Mouse (Mus musculus): ENCODE measurements around the gene Ino80e.
A peak's percentile ranks its signal among the peaks of the same experiment; 100 is the strongest.

The Ino80e gene

GRCm38 (mm10) chr7:126855641-126856040, 6.5 kb downstream of the Ino80e start:
- DNase-seq (ENCODE audit: low spot score) = no peak

DNA sequence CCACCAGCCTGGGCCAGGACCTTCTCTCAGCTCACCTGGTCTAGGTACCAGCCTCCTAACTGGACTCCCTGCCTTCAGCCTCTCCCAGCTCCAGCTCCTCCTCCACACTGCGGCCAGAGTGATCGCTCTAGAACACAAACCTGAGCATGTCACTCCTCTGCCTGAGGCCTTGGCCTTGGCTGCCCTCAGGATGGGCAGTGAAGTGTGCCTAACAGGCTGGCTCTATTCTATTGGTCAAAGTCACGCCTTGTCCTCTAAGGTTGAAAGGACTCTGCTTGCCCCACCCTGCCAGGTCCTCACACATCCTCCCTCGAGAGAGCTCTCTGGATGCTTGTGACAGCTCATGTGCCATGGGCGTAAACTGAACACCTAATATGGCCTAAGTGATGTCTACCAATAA, 8.7 kb downstream of the Ino80e start:
- no peak for DNase-seq (ENCODE audit: low spot score)

- DNase-seq (ENCODE audit: low spot score) = no peak
Observed at GRCm38 (mm10) chr7:126851192-126851591, 11.0 kb downstream of the Ino80e start.

GRCm38 (mm10) chr7:126850161-126850560, 12.0 kb downstream of the Ino80e start:
- DNase-seq (ENCODE audit: low spot score) = no peak

DNA sequence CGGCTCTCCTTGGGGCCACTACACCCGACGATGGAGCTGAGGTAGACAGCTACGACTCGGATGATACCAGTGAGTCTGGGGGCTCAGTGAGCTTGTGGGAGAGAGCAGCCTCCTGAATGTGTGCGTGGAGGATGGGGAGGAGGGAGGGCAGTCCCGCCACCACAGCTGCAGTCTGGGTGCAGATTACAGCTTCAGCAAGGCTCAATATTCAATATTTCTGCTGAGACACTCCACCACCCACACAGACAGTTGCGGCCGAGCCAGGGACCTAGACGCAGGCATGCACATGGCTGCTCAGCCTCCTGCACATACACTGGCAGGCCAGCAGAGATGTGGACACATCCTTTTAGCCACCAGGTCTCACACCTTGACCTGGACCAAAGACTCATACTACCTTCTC, 13.4 kb downstream of the Ino80e start:
- no peak for DNase-seq (ENCODE audit: low spot score)

- peak; percentile 74 for DNase-seq (ENCODE audit: low spot score)
Observed at GRCm38 (mm10) chr7:126847421-126848398, 14.5 kb downstream of the Ino80e start.

- DNase-seq (ENCODE audit: low spot score) = no peak
Observed at GRCm38 (mm10) chr7:126847116-126847420, 15.1 kb downstream of the Ino80e start, which contains the start of gene Doc2a. Gene Doc2a, plus strand, starts transcription at chr7:126847416.

- no peak for DNase-seq (ENCODE audit: low spot score)
Observed at GRCm38 (mm10) chr7:126845516-126845915, 16.7 kb downstream of the Ino80e start.

- no peak for DNase-seq (ENCODE audit: low spot score)
Observed at GRCm38 (mm10) chr7:126843276-126843675, 18.9 kb downstream of the Ino80e start.

- no peak for DNase-seq (ENCODE audit: low spot score)
Observed at GRCm38 (mm10) chr7:126833294-126833693, 28.9 kb downstream of the Ino80e start.

DNA sequence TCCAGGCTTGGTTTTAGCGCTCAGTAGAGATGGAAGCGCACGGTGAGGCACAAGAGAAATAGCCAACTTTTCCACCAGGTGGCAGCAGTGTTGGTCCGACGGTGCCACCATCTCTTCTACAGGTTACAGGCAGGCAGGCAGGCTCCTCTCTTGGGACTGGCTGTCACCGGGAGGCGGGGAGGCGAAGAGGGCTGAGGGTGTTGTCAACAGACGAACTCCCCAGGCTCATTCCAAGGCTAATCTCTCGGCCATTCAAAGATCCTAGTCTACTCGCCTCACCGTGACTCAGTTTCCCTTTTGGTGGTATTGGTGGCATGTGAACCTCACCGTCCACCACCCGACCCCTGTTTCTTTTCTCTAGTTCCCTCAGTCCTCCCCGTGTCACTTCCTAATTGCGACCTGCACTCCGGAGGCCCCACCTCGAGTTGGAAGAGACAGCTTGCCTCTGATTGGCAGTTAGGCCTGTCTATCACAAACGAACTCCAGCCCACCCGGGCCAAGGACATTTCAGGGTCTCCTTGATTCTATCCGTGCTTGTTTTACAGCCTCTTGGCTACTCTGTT, 30.1 kb downstream of the Ino80e start:
- DNase-seq (ENCODE audit: low spot score) = peak; percentile 88

DNA sequence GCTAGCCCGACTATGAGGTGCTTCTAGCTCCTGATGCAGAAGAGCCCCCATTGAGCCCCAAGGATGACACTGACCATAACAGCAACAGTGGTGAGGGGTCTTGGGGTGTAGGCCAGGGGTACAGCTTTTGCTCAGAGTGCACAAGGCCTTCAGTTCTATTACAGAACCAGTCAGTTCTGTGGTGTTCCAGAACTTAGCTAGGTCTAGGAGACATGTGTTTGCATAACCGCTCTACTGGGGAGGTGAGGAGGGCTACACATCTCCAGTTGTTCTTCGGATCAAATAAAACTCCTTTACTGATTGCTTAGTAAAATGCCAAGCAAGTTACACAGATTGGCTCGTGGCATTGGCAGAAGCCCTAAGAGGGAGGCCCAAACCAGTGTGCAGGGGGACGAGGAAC, 30.6 kb downstream of the Ino80e start, which contains the start of gene 4930451I11Rik:
Gene 4930451I11Rik (minus strand): TSS at position 101 of the 400 bp plus-strand sequence.
- no peak for DNase-seq (ENCODE audit: low spot score)

DNA sequence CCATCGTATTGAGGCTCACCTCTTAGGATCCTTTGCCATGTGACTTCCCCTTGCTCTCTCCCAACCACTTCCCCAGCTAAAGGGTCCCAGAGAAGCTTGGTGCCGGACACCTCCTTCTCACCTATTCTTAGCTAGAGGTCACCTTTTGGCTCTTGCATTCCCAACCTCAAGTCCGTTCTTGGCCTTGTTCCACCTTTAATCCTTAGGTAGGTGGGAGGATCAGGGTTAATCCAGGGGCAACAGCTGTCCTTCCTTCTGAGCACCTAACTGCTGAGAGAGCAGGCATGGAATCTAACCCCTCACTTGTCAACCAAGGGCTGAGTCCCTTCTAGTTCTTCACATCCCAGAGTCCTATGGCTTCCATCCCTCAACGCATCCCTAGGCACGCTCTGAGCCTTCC, 36.2 kb downstream of the Ino80e start:
- DNase-seq (ENCODE audit: low spot score) = no peak

GRCm38 (mm10) chr7:126825403-126825802, 36.8 kb downstream of the Ino80e start:
- DNase-seq (ENCODE audit: low spot score) = no peak

DNA sequence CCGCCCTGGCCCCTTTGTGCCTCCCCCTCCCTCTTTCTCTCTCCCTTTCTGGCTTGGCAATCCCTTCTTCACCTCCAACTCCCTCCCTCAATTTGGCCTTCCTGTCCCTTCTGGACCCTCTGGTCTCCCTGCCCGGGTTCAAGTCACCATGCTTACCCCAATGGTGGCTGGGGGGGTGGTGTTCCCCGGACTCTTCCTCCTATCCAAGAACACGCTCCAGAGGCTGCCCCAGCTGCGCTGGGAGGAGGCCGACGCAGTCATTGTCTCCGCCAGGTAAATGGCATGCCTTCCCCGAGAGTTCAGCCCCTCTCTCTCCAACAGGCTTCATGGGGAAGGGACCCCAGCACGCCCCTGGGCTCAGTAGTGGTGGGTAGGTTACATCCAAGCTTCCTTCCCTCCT, 38.2 kb downstream of the Ino80e start:
- no peak for DNase-seq (ENCODE audit: low spot score)

DNA sequence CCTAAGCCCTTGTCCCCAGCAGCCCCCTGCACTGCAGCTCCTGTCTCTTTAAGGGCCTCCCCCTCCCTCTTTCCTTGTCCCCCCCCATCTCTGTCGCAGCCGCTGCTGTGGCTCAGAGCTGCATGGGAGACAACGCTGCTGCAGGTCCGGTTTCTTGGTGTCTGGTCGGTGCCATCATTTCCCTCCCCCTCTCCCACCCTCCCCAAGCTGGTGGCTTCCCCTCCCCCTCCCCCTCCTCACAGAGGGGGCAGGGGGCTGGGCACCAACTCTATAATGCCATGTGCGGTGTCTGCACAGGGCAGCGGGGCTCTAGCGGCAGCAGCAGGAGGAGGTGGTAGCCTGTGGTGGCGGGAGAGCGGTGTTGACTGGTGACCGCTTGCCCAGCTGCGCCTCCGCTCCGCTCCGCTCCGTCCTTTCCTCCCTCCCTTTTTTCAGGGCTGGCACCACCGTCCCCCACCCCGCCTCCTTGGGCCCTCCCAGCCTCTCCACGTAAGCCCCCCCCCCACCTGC, 38.9 kb downstream of the Ino80e start:
- no peak for DNase-seq (ENCODE audit: low spot score)

DNA sequence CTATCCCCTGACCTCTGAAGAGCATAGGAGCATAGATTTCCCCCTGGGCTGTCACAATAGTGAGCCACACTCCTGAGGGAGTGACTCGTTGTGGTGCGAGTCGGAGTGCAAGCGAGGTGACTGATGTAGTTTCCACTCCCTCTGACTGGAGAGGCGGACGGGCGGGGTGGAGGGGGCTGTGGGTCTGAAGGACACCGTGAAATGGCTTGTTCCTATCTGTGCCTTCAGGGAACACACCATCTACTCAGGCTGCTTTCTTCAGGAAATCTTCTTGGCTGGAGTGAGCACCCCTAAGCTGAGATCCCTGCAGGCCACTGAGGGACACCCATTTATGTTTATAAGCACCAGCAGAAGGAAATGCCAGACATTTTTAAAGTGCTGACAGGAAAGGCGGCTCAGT, 39.4 kb downstream of the Ino80e start:
- no peak for DNase-seq (ENCODE audit: low spot score)

GRCm38 (mm10) chr7:126821835-126822511, 40.2 kb downstream of the Ino80e start:
- peak; percentile 91 for DNase-seq (ENCODE audit: low spot score)

- DNase-seq (ENCODE audit: low spot score) = no peak
Observed at GRCm38 (mm10) chr7:126818818-126819217, 43.4 kb downstream of the Ino80e start.

DNA sequence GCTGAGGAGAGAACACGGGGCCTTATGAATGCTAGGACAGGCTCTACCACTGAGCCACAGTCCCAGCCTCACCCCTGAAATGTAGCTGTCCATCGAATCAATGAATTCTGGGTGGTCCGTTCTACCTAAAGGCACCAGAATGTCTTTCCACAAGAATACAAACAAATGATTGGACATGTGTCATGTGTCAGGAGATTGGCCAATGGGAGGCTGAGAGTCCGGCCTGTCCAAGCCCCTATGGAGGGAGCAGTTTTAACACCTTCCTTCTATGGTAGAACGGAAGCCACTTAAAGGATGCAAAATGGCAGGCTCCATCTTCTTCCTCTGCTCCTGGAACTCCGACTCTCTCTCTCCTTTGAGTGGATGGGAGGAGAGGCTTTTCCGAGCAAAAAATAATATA, 44.6 kb downstream of the Ino80e start:
- no peak for DNase-seq (ENCODE audit: low spot score)

GRCm38 (mm10) chr7:126816494-126816893, 45.7 kb downstream of the Ino80e start:
- no peak for DNase-seq (ENCODE audit: low spot score)

DNA sequence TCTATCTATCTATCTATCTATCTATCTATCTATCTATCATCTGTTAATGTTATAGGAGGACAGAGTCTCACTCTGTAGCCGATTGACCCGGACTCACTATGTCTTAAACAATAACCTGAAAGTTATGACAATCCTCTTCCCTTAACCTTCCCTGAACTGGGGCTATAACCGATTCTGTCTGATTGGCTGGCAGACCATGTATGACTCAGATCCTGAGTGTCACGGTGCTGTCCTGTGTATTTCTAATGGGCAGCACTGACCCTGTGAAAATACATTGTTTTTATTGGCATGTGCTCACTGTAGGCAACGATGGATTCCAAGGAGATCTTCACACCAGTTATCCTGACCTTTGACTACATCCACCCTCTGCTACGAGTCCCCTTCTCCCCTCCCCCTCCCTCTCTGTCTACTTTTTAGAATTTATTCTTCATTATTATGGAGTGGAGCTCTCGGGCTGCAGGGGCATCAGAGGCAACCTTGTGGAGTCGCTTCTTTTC, 46.4 kb downstream of the Ino80e start:
- no peak for DNase-seq (ENCODE audit: low spot score)

Measured in testis, postnatal 10 days (tissue).